In genomic region chr5:124868981-124869380, GRCm38 (mm10) we compare ENCODE assay signal across 8 mouse cellular contexts. TPM values are rescaled to one million over a fixed set of nuclear protein-coding genes. Genes with fewer than 3 reads are reported as not detected.
A peak's percentile ranks its signal among the peaks of the same experiment; 100 is the strongest.
DNase-seq lines count a peak whose midpoint lies in the region; ATAC-seq and TF ChIP-seq lines count a peak whose summit lies in the region.

No protein-coding gene starts in this region.

- no peak overlapping the region for H3K27ac ChIP-seq in forebrain, embryonic 14.5 days (ENCODE audit: low read depth, low read length)
- H3K27ac ChIP-seq in limb, embryonic 14.5 days (replicated peaks; ENCODE audit: low read depth, low read length), result no peak overlapping the region

- peak; percentile 38 for TF ChIP-seq CTCF in C2C12 (IDR thresholded peaks at IDR 0.05; ENCODE audit: control insufficient read depth, insufficient read depth, insufficient read length)

- peaks cover 100% of the 10 kb centered on the region for H3K79me2 ChIP-seq in C2C12 (ENCODE audit: control insufficient read depth, insufficient read depth)

- peak; percentile 32 for DNase-seq in 3134 (ENCODE audit: extremely low read depth, insufficient read length, low spot score)
- DNase-seq in c-Kit-positive CD71-negative TER-119-negative erythroid progenitor cells, embryonic 14.5 days (ENCODE audit: low read depth), result peak; percentile 39
- DNase-seq in forebrain, embryonic 14.5 days (ENCODE audit: low spot score), result peak; percentile 78
- peak; percentile 78 for DNase-seq in induced T-regulatory cell, adult 2 months (ENCODE audit: low read depth)
- peak; percentile 40 for DNase-seq in limb, embryonic 14.5 days (ENCODE audit: low spot score)
- peak; percentile 79 to 82 for DNase-seq in right cerebral cortex, postnatal 10 days (ENCODE audit: low spot score in 2 of 2)
- no peak for DNase-seq in neural tube, embryonic 10.5 days (ENCODE audit: extremely low spot score, low spot score)

- H3K79me3 ChIP-seq in C2C12 (ENCODE audit: low read depth), result peaks cover 77% of the 10 kb centered on the region

- no peaks in the 10 kb centered on the region for H3K9me3 ChIP-seq in forebrain, embryonic 14.5 days (replicated peaks; ENCODE audit: control insufficient read depth, low read length)
- no peaks in the 10 kb centered on the region for H3K9me3 ChIP-seq in limb, embryonic 14.5 days (ENCODE audit: control insufficient read depth, low read length)

- H3K4me1 ChIP-seq in forebrain, embryonic 14.5 days (ENCODE audit: control insufficient read depth, insufficient read depth, low read length), result peaks cover 12% of the 10 kb centered on the region
- H3K4me1 ChIP-seq in limb, embryonic 14.5 days (ENCODE audit: control insufficient read depth, insufficient read depth, low read length), result peaks cover 3% of the 10 kb centered on the region

- no peak overlapping the region for H3K4me3 ChIP-seq in C2C12 (ENCODE audit: insufficient read depth, poor library complexity, severe bottlenecking)
- H3K4me3 ChIP-seq in forebrain, embryonic 14.5 days (ENCODE audit: low read depth, low read length), result no peak overlapping the region
- no peak overlapping the region for H3K4me3 ChIP-seq in limb, embryonic 14.5 days (replicated peaks; ENCODE audit: low read length)

- no peak overlapping the region for H3ac ChIP-seq in C2C12 (ENCODE audit: control insufficient read depth, insufficient read length, low read depth)

- WGBS in forebrain, embryonic 14.5 days, result 42% methylated on average over 4 of the region's 4 CpGs
- 43% methylated on average over 4 of the region's 4 CpGs for WGBS in limb, embryonic 14.5 days

- H3K9ac ChIP-seq in forebrain, embryonic 14.5 days (ENCODE audit: low read length), result no peak overlapping the region
- H3K9ac ChIP-seq in limb, embryonic 14.5 days (ENCODE audit: low read depth, low read length, severe bottlenecking), result no peak overlapping the region

- peaks cover 29% of the 10 kb centered on the region for H3K36me3 ChIP-seq in C2C12 (ENCODE audit: control insufficient read depth, insufficient read depth)
- H3K36me3 ChIP-seq in forebrain, embryonic 14.5 days (ENCODE audit: control insufficient read depth, insufficient read depth, low read length), result peaks cover 32% of the 10 kb centered on the region
- H3K36me3 ChIP-seq in limb, embryonic 14.5 days (ENCODE audit: control insufficient read depth, insufficient read depth, low read length), result peaks cover 24% of the 10 kb centered on the region

- no peak for TF ChIP-seq POLR2A in limb, embryonic 14.5 days (IDR thresholded peaks at IDR 0.05; ENCODE audit: borderline replicate concordance, extremely low read depth, insufficient read depth, insufficient read length)

- H3K27me3 ChIP-seq in C2C12 (ENCODE audit: control insufficient read depth, insufficient read depth, insufficient read length), result no peaks in the 10 kb centered on the region
- no peaks in the 10 kb centered on the region for H3K27me3 ChIP-seq in forebrain, embryonic 14.5 days (replicated peaks; ENCODE audit: control insufficient read depth, insufficient read depth, low read length)
- no peaks in the 10 kb centered on the region for H3K27me3 ChIP-seq in limb, embryonic 14.5 days (ENCODE audit: control insufficient read depth, insufficient read depth, low read length)

- ATAC-seq in forebrain, embryonic 14.5 days, result no peak
- 0 out of 2 replicates have a peak, but pooled peaks have one; percentile 9 for ATAC-seq in limb, embryonic 14.5 days (ENCODE audit: low FRiP score, low read depth)

- no peak overlapping the region for H3K4me2 ChIP-seq in forebrain, embryonic 14.5 days (ENCODE audit: low read length)
- no peak overlapping the region for H3K4me2 ChIP-seq in limb, embryonic 14.5 days (replicated peaks; ENCODE audit: low read depth, low read length, severe bottlenecking)

TF ChIP-seq in C2C12, 6 proteins besides CTCF, POLR2A, EP300 and RAD21:
- TF ChIP-seq USF1 (IDR thresholded peaks at IDR 0.05; ENCODE audit: low read depth) (no peak), CEBPB (IDR thresholded peaks at IDR 0.05; ENCODE audit: low read depth) (no peak), MYOD1 (IDR thresholded peaks at IDR 0.05; ENCODE audit: control insufficient read depth, insufficient read length, low read depth) (no peak), MYOG (IDR thresholded peaks at IDR 0.05; ENCODE audit: control insufficient read depth, extremely low read depth, insufficient read length) (no peak), FOSL1 (IDR thresholded peaks at IDR 0.05; ENCODE audit: insufficient read depth, low read length, poor library complexity, severe bottlenecking) (no peak), MAX (IDR thresholded peaks at IDR 0.05) (no peak)

RNA-seq across cellular contexts. Expression of gene Zfp664, which starts 6.5 kb away (rescaled TPM):
- polyA plus RNA-seq in C2C12 (2012; fragmentation: generic; extraction: Trizol), result 25.9 TPM
- polyA plus RNA-seq in forebrain, embryonic 14.5 days (2014; fragmentation: Nextera tagmentation; extraction: Ambion mirVana), result 94.6 and 105 TPM in 2 replicates
- 52.4 and 52.7 TPM in 2 replicates for polyA plus RNA-seq in limb, embryonic 14.5 days (2012; rRNA removed)
- 65.7 and 76.3 TPM in 2 replicates for polyA plus RNA-seq in limb, embryonic 14.5 days (2014; fragmentation: Nextera tagmentation; extraction: Ambion mirVana)

RNA-seq across cellular contexts. Expression of gene Ccdc92, which starts 6.8 kb away (rescaled TPM):
- polyA plus RNA-seq in C2C12 (2012; fragmentation: generic; extraction: Trizol), result 12.2 TPM
- 23.6 and 31.3 TPM in 2 replicates for polyA plus RNA-seq in forebrain, embryonic 14.5 days (2014; fragmentation: Nextera tagmentation; extraction: Ambion mirVana)
- 3.8 and 5.0 TPM in 2 replicates for polyA plus RNA-seq in limb, embryonic 14.5 days (2012; rRNA removed)
- 4.1 and 4.2 TPM in 2 replicates for polyA plus RNA-seq in limb, embryonic 14.5 days (2014; fragmentation: Nextera tagmentation; extraction: Ambion mirVana)
